Mouse (Mus musculus) hindbrain, embryonic 14.5 days (tissue): Measurements from ENCODE around the gene Ubl3. TPM values are rescaled to one million over a fixed set of nuclear protein-coding genes. Genes with fewer than 3 reads are reported as not detected.
A peak's percentile ranks its signal among the peaks of the same experiment; 100 is the strongest.

Experiments used
- ATAC-seq: fragments of 200-750 bp; cut with Nextera tagmentation; 2 replicates; pipeline ENCODE4 v1.8.0; 2017; ENCODE audit warnings: moderate number of reproducible peaks, mild to moderate bottlenecking, moderate TSS enrichment, moderate library complexity; ENCODE audit not compliant: low FRiP score
- DNase-seq: peaks from one replicate; pipeline ENCODE4 v3.0.0-alpha.2; 2015; ENCODE audit warnings: low spot score
- H3K27ac ChIP-seq: fragments of 300-500 bp; sonication (generic); 2 replicates; pipeline ENCODE4 v1.5.1; 2014; ENCODE audit warnings: mild to moderate bottlenecking, moderate library complexity
- H3K27me3 ChIP-seq: fragments of 300-500 bp; sonication (generic); 2 replicates; pipeline ENCODE4 v1.6.1; 2014; ENCODE audit warnings: mild to moderate bottlenecking, low read length, mixed read lengths; ENCODE audit not compliant: control insufficient read depth, insufficient read depth
- H3K36me3 ChIP-seq: fragments of 300-500 bp; sonication (generic); replicated peaks from 2 replicates; pipeline ENCODE4 v1.6.1; 2014; ENCODE audit not compliant: control insufficient read depth, insufficient read depth
- H3K4me1 ChIP-seq: fragments of 300-500 bp; sonication (generic); replicated peaks from 2 replicates; pipeline ENCODE4 v1.6.1; 2014; ENCODE audit warnings: antibody characterized with exemption, low read length, mixed read lengths; ENCODE audit not compliant: control insufficient read depth, insufficient read depth
- H3K4me2 ChIP-seq: fragments of 300-500 bp; sonication (generic); replicated peaks from 2 replicates; pipeline ENCODE4 v1.6.1; 2014; ENCODE audit warnings: mild to moderate bottlenecking, moderate library complexity
- H3K4me3 ChIP-seq: fragments of 300-500 bp; sonication (generic); replicated peaks from 2 replicates; pipeline ENCODE4 v1.5.1; 2014; ENCODE audit warnings: mild to moderate bottlenecking, low read length
- H3K9ac ChIP-seq: fragments of 300-500 bp; sonication (generic); 2 replicates; pipeline ENCODE4 v1.6.1; 2014
- H3K9me3 ChIP-seq: fragments of 300-500 bp; sonication (generic); 2 replicates; pipeline ENCODE4 v1.6.1; 2016; ENCODE audit warnings: low read length; ENCODE audit not compliant: control insufficient read depth
- WGBS: fragments of 180-500 bp; shearing (Covaris S2); extraction: QIAGEN DNeasy Blood & Tissue Kit; methylation state at CpG from one replicate; pipeline ENCODE4 v1.1.7; 2014; 5-methylcytosine and 5-hydroxymethylcytosine counted together
- polyA plus RNA-seq: library from polyadenylated mRNA; unstranded; fragments of >200 nt; fragmentation: Nextera tagmentation; extraction: Ambion mirVana; gene quantifications from 2 replicates; pipeline ENCODE4 v1.2.1, GENCODE M21; 2014

Ubl3 gene
- polyA plus RNA-seq, 1 experiment from 2014 or later, result 102 TPM

GRCm38 (mm10) chr5:148546970-148547369, 5.6 kb downstream of the Ubl3 start:
- WGBS, result 44% methylated on average over 2 of the region's 2 CpGs
- ATAC-seq (no peak), DNase-seq (no peak)
- Histone ChIP-seq H3K4me3 (no peak overlapping the region), H3K4me1 (peaks cover 35% of the 10 kb centered on the region), H3K9me3 (no peaks in the 10 kb centered on the region), H3K27ac (no peak overlapping the region), H3K36me3 (no peaks in the 10 kb centered on the region), H3K9ac (no peak overlapping the region), H3K27me3 (no peaks in the 10 kb centered on the region), H3K4me2 (no peak overlapping the region)

- Histone ChIP-seq H3K4me3 (no peak overlapping the region), H3K4me2 (no peak overlapping the region), H3K9ac (no peak overlapping the region), H3K4me1 (peaks cover 34% of the 10 kb centered on the region), H3K27me3 (no peaks in the 10 kb centered on the region), H3K27ac (no peak overlapping the region), H3K9me3 (no peaks in the 10 kb centered on the region), H3K36me3 (no peaks in the 10 kb centered on the region)
- DNase-seq (no peak), ATAC-seq (no peak)
- 94% methylated on average over 2 of the region's 2 CpGs for WGBS
Observed at GRCm38 (mm10) chr5:148544733-148545132, 7.9 kb downstream of the Ubl3 start.

- WGBS, result 71% methylated on average over 2 of the region's 2 CpGs
- H3K4me1 ChIP-seq, result peaks cover 19% of the 10 kb centered on the region
Observed at GRCm38 (mm10) chr5:148542196-148542595, 10.4 kb downstream of the Ubl3 start.

GRCm38 (mm10) chr5:148535669-148536430, 16.7 kb downstream of the Ubl3 start:
- DNase-seq, result no peak
- H3K4me3 ChIP-seq, result no peak overlapping the region
- no peaks in the 10 kb centered on the region for H3K36me3 ChIP-seq
- no peak overlapping the region for H3K27ac ChIP-seq
- no peak for ATAC-seq
- H3K9ac ChIP-seq, result no peak overlapping the region
- WGBS, result 94% methylated on average over 4 of the region's 4 CpGs
- no peak overlapping the region for H3K4me2 ChIP-seq
- H3K27me3 ChIP-seq, result no peaks in the 10 kb centered on the region
- peaks cover 38% of the 10 kb centered on the region for H3K4me1 ChIP-seq
- no peaks in the 10 kb centered on the region for H3K9me3 ChIP-seq

More at GRCm38 (mm10) chr5:148542196-148542595, 10.4 kb downstream of the Ubl3 start:
- no peaks in the 10 kb centered on the region for H3K36me3 ChIP-seq
- no peak overlapping the region for H3K4me3 ChIP-seq
- no peaks in the 10 kb centered on the region for H3K27me3 ChIP-seq
- ATAC-seq (no peak), DNase-seq (no peak)
- H3K27ac ChIP-seq, result no peak overlapping the region
- H3K4me2 ChIP-seq, result no peak overlapping the region
- no peaks in the 10 kb centered on the region for H3K9me3 ChIP-seq
- H3K9ac ChIP-seq, result no peak overlapping the region

GRCm38 (mm10) chr5:148534644-148535043, 17.9 kb downstream of the Ubl3 start:
- ATAC-seq (no peak), DNase-seq (no peak)
- no peak overlapping the region for H3K4me2 ChIP-seq
- no peak overlapping the region for H3K4me3 ChIP-seq
- H3K4me1 ChIP-seq, result peaks cover 30% of the 10 kb centered on the region
- no peak overlapping the region for H3K9ac ChIP-seq
- H3K27me3 ChIP-seq, result no peaks in the 10 kb centered on the region
- WGBS, result 72% methylated on average over 3 of the region's 3 CpGs
- no peaks in the 10 kb centered on the region for H3K36me3 ChIP-seq
- H3K9me3 ChIP-seq, result no peaks in the 10 kb centered on the region
- no peak overlapping the region for H3K27ac ChIP-seq

GRCm38 (mm10) chr5:148533924-148534323, 18.7 kb downstream of the Ubl3 start:
- no peak overlapping the region for H3K4me2 ChIP-seq
- H3K27me3 ChIP-seq, result no peaks in the 10 kb centered on the region
- no peak overlapping the region for H3K4me3 ChIP-seq
- H3K9ac ChIP-seq, result no peak overlapping the region
- 76% methylated on average over 2 of the region's 2 CpGs for WGBS
- DNase-seq (no peak), ATAC-seq (no peak)
- no peaks in the 10 kb centered on the region for H3K9me3 ChIP-seq
- H3K27ac ChIP-seq, result no peak overlapping the region
- no peaks in the 10 kb centered on the region for H3K36me3 ChIP-seq
- H3K4me1 ChIP-seq, result peaks cover 26% of the 10 kb centered on the region

- Histone ChIP-seq H3K9ac (no peak overlapping the region), H3K27ac (0 out of 2 replicates have a peak overlapping the region, but pooled peaks have one; percentile 9), H3K4me3 (no peak overlapping the region), H3K4me2 (no peak overlapping the region), H3K9me3 (no peaks in the 10 kb centered on the region), H3K27me3 (no peaks in the 10 kb centered on the region), H3K36me3 (no peaks in the 10 kb centered on the region), H3K4me1 (peaks cover 32% of the 10 kb centered on the region)
- DNase-seq (no peak), ATAC-seq (no peak)
- 13% methylated on average over 5 of the region's 5 CpGs for WGBS
Observed at GRCm38 (mm10) chr5:148532201-148532600, 20.4 kb downstream of the Ubl3 start.

GRCm38 (mm10) chr5:148527632-148528031, 25.0 kb downstream of the Ubl3 start:
- H3K9me3 ChIP-seq, result no peaks in the 10 kb centered on the region
- no peak overlapping the region for H3K9ac ChIP-seq
- H3K4me3 ChIP-seq, result no peak overlapping the region
- WGBS, result 74% methylated on average over 6 of the region's 6 CpGs
- ATAC-seq (no peak), DNase-seq (no peak)
- no peaks in the 10 kb centered on the region for H3K27me3 ChIP-seq
- no peaks in the 10 kb centered on the region for H3K36me3 ChIP-seq
- H3K4me1 ChIP-seq, result peaks cover 36% of the 10 kb centered on the region
- no peak overlapping the region for H3K4me2 ChIP-seq
- H3K27ac ChIP-seq, result no peak overlapping the region

- no peak overlapping the region for H3K27ac ChIP-seq
- H3K9me3 ChIP-seq, result no peaks in the 10 kb centered on the region
- no peaks in the 10 kb centered on the region for H3K36me3 ChIP-seq
- H3K4me1 ChIP-seq, result peaks cover 34% of the 10 kb centered on the region
- WGBS, result 58% methylated on average over 8 of the region's 8 CpGs
- DNase-seq (no peak), ATAC-seq (no peak)
- no peak overlapping the region for H3K9ac ChIP-seq
- H3K4me2 ChIP-seq, result no peak overlapping the region
- H3K27me3 ChIP-seq, result no peaks in the 10 kb centered on the region
- H3K4me3 ChIP-seq, result no peak overlapping the region
Observed at GRCm38 (mm10) chr5:148526631-148527030, 26.0 kb downstream of the Ubl3 start.
